In the genomic region with DNA sequence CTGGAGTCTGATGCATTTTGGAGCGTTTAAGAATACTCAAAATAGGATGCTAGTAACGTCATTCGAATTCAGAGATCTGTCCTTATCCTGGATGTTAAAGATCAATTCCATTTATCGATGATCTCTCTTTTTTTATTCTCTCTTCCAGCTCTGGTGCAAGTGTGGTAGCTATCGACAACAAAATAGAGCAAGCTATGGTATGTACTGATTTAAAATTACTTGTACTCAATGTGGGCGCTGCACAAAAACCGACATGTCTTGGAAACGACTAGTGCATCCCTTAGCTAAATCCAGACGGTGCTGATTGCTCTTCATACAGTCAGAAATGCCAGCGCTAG, we compare ENCODE assay signal across 8 mouse cellular contexts. TPM values are rescaled to one million over a fixed set of nuclear protein-coding genes. Genes with fewer than 3 reads are reported as not detected.
DNase-seq lines count a peak whose midpoint lies in the region; ATAC-seq and TF ChIP-seq lines count a peak whose summit lies in the region.

No protein-coding gene starts in this region.

- ATAC-seq in limb, embryonic 15.5 days (ENCODE audit: insufficient number of reproducible peaks, low FRiP score, low TSS enrichment, low read depth) = no peak

- peak overlapping the region; percentile 83 for H3K4me3 ChIP-seq in gastrocnemius, adult 2 months
- H3K4me3 ChIP-seq in testis, adult 2 months (ENCODE audit: control insufficient read depth, low read depth, low read length) = peak overlapping the region; percentile 85
- peak overlapping the region; percentile 68 for H3K4me3 ChIP-seq in limb, embryonic 15.5 days

- no peak for TF ChIP-seq CTCF in gastrocnemius, adult 2 months (IDR thresholded peaks at IDR 0.05)
- TF ChIP-seq CTCF in testis, adult 2 months (IDR thresholded peaks at IDR 0.05; ENCODE audit: control insufficient read depth, insufficient read depth, insufficient replicate concordance, low read depth, low read length) = no peak

- peak overlapping the region; percentile 96 for H3K27ac ChIP-seq in gastrocnemius, adult 2 months
- H3K27ac ChIP-seq in testis, adult 2 months (ENCODE audit: control insufficient read depth, insufficient read depth, low read depth, low read length) = peak overlapping the region; percentile 90
- peak overlapping the region; percentile 99 for H3K27ac ChIP-seq in limb, embryonic 15.5 days

- H3K27me3 ChIP-seq in testis, adult 2 months (ENCODE audit: control insufficient read depth, insufficient read depth, low read length) = no peaks in the 10 kb centered on the region
- H3K27me3 ChIP-seq in limb, embryonic 15.5 days = no peaks in the 10 kb centered on the region

- intact Hi-C loops in gastrocnemius, adult 2 months (cut with DNase I) = loop anchor here (5.0 kb wide), 2 partner anchors 107 to 242 kb away; no protein-coding TSS in a partner anchor

- no peaks in the 10 kb centered on the region for H3K9me3 ChIP-seq in limb, embryonic 15.5 days

- under 1% methylated on average over 10 of the region's 10 CpGs for WGBS in limb, embryonic 15.5 days

- H3K4me2 ChIP-seq in limb, embryonic 15.5 days = peak overlapping the region; percentile 74

- peak overlapping the region; percentile 89 for H3K9ac ChIP-seq in limb, embryonic 15.5 days

- TF ChIP-seq POLR2A in testis, adult 2 months (IDR thresholded peaks at IDR 0.05; ENCODE audit: control insufficient read depth, low read depth, low read length) = no peak

- DNase-seq in gastrocnemius, adult 2 months = no peak
- no peak for DNase-seq in gastrocnemius, postnatal 10 days
- no peak for DNase-seq in testis, postnatal 10 days (ENCODE audit: low spot score)
- no peak for DNase-seq in cerebellum, postnatal 25 days
- no peak for DNase-seq in urinary bladder, postnatal 25 days (ENCODE audit: low spot score)
- no peak for DNase-seq in adrenal gland, adult 8-10 months

- H3K36me3 ChIP-seq in testis, adult 2 months (ENCODE audit: control insufficient read depth, insufficient read depth, low read length) = no peaks in the 10 kb centered on the region
- peaks cover 23% of the 10 kb centered on the region for H3K36me3 ChIP-seq in limb, embryonic 15.5 days

- peaks cover 9% of the 10 kb centered on the region for H3K4me1 ChIP-seq in testis, adult 2 months (ENCODE audit: control insufficient read depth, insufficient read depth, low read length)
- H3K4me1 ChIP-seq in limb, embryonic 15.5 days = peaks cover 24% of the 10 kb centered on the region

RNA-seq across cellular contexts. Expression of gene Serp2, which starts 51.6 kb away (rescaled TPM):
- total RNA-seq in gastrocnemius, adult 2 months (2021) = under 1 TPM in 1 of 2 experiments, not detected in 1; 0.64 TPM
- total RNA-seq in gastrocnemius, postnatal 10 days (2021) = 1 to 10 TPM; 1.8 to 2.4 TPM
- 73.8 and 80.3 TPM in 2 replicates for polyA plus RNA-seq in testis, adult 2 months (2012; rRNA removed)
- 9.7 and 9.8 TPM in 2 replicates for polyA plus RNA-seq in limb, embryonic 15.5 days (2015; fragmentation: Nextera tagmentation; extraction: Ambion mirVana)
- 1 to 10 TPM; 4.5 to 10.0 (median 6.7) TPM for total RNA-seq in adrenal gland, adult 8-10 months (2022)
